Mouse (Mus musculus): ENCODE results near the gene Zfp652.

DNA sequence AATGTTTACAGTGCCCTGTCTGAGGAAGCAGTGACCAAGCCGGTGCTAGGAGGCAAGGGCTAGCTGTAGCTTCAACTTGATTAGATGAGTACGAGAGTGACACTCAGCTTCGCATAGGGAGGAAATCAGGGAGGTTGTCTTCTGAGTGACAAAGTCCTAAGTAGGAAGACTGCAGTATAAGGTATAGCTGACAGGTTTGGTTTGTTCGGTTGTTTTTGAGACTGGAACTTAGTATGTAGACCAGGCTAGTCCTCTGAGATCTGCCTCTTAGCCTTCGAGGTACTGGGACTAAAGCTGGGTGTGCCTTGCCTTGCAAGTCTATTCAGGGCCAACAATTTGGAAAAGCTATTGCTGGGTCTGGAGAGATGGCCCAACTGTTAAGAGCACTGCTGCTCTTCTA lies 10.8 kb downstream of the Zfp652 start, which contains the start of gene B130006D01Rik:
- no peak for TF ChIP-seq POLR2A (IDR thresholded peaks at IDR 0.05; ENCODE audit: low read depth, low read length)
- TF ChIP-seq TCF12 (IDR thresholded peaks at IDR 0.05; ENCODE audit: low read depth, low read length) = no peak
- TF ChIP-seq CTCF (conservative IDR thresholded peaks at IDR 0.05 in 1 of 2, IDR thresholded peaks at IDR 0.05 in 1 of 2; ENCODE audit: low read depth in 2 of 2, low read length in 2 of 2) = no peak
- no peak for TF ChIP-seq TBP (conservative IDR thresholded peaks at IDR 0.05; ENCODE audit: low read depth, low read length)
- no peak for TF ChIP-seq HCFC1 (IDR thresholded peaks at IDR 0.05; ENCODE audit: low read depth, low read length)
- TF ChIP-seq ETS1 (conservative IDR thresholded peaks at IDR 0.05; ENCODE audit: low read depth, low read length) = no peak
- no peak for TF ChIP-seq RCOR1 (conservative IDR thresholded peaks at IDR 0.05; ENCODE audit: low read depth, low read length)

Measured in CH12.LX (cell line).